Mouse (Mus musculus) urinary bladder, postnatal 0 days (tissue): ENCODE measurements around the gene Mad2l1bp. TPM values are rescaled to one million over a fixed set of nuclear protein-coding genes. Genes with fewer than 3 reads are reported as not detected.

Experiments used
- polyA plus RNA-seq: library from polyadenylated mRNA; unstranded; fragments of >200 nt; fragmentation: Nextera tagmentation; extraction: Ambion mirVana; gene quantifications from 2 replicates; pipeline ENCODE4 v1.2.1, GENCODE M21; 2015

The Mad2l1bp gene
- polyA plus RNA-seq, result 18.7 and 20.4 TPM in 2 replicates

GRCm38 (mm10) chr17:46152847-46153782, at the start of gene Mad2l1bp:
Mad2l1bp (minus strand) TSS chr17:46153553.

GRCm38 (mm10) chr17:46202421-46203071, 49.2 kb upstream of the Mad2l1bp start, which contains the start of the genes Polh and Xpo5:
Polh (minus strand) TSS chr17:46202645.
Xpo5 (plus strand) TSS chr17:46202782.

GRCm38 (mm10) chr17:46160686-46161085, 7.3 kb upstream of the Mad2l1bp start, which contains the start of gene Gtpbp2:
Gtpbp2 (plus strand) TSS chr17:46161032.

GRCm38 (mm10) chr17:46143578-46144423, 9.6 kb downstream of the Mad2l1bp start, which contains the start of gene Rsph9:
Rsph9 (minus strand) TSS chr17:46144216.

GRCm38 (mm10) chr17:46110402-46111289, 42.7 kb downstream of the Mad2l1bp start, which contains the start of gene Mrps18a:
Mrps18a (plus strand) TSS chr17:46110986.

Other genes with a start within 250 kb of the Mad2l1bp start
- 2.1 and 2.5 TPM in 2 replicates for gene Vegfa, start 121.2 kb downstream of the Mad2l1bp start, polyA plus RNA-seq
- gene Mrps18a, start 42.6 kb downstream of the Mad2l1bp start, polyA plus RNA-seq, result 73.0 and 78.2 TPM in 2 replicates
- gene Rsph9, start 9.3 kb downstream of the Mad2l1bp start, polyA plus RNA-seq, result 4.6 and 4.9 TPM in 2 replicates
- 13.4 and 15.1 TPM in 2 replicates for gene Gtpbp2, start 7.5 kb upstream of the Mad2l1bp start, polyA plus RNA-seq
- 7.7 and 11.9 TPM in 2 replicates for gene Polh, start 49.1 kb upstream of the Mad2l1bp start, polyA plus RNA-seq
- gene Xpo5, start 49.2 kb upstream of the Mad2l1bp start, polyA plus RNA-seq, result 13.0 and 15.6 TPM in 2 replicates
- gene Polr1c, start 94.5 kb upstream of the Mad2l1bp start, polyA plus RNA-seq, result 39.0 TPM in 2 replicates
- 109 and 124 TPM in 2 replicates for gene Yipf3, start 94.5 kb upstream of the Mad2l1bp start, polyA plus RNA-seq
- 0.43 and 0.46 TPM in 2 replicates for gene Lrrc73, start 100.0 kb upstream of the Mad2l1bp start, polyA plus RNA-seq
- gene Tjap1, start 129.5 kb upstream of the Mad2l1bp start, polyA plus RNA-seq, result 27.2 and 28.3 TPM in 2 replicates
- gene Dlk2, start 143.9 kb upstream of the Mad2l1bp start, polyA plus RNA-seq, result 15.5 and 16.6 TPM in 2 replicates
- 3.4 and 4.0 TPM in 2 replicates for gene Abcc10, start 174.8 kb upstream of the Mad2l1bp start, polyA plus RNA-seq
- 5.7 and 6.6 TPM in 2 replicates for gene Zfp318, start 230.2 kb upstream of the Mad2l1bp start, polyA plus RNA-seq